Mouse (Mus musculus): ENCODE data around the gene Rnf185. TPM values are rescaled to one million over a fixed set of nuclear protein-coding genes. Genes with fewer than 3 reads are reported as not detected.

Gene Rnf185
- polyA plus RNA-seq (2016; fragmentation: Nextera tagmentation; extraction: Ambion mirVana) = 26.3 and 26.5 TPM in 2 replicates

DNA sequence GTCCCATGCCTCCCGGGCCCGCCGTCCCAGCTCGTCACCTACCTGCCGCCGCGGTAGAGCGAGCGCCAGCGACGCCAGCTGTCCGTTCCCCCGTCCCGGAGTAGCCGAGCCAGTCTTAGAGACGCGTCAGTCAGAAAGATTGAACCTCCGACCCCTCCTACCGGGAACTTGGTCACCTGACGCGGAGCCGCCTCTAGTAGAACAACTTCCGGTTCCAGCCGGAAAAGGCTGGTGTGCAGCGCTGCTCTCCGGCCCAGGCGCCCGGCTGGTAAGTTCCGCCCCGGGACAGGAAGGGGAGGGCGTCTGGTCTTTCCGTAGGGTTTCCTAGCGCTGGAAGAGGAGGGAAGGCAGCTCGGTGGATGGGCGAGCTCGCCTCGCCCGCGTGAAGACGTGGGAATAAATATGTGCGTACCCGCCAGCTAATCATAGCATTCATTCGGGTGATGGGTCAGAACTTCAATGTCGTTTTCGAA, at the start of gene Rnf185:
Gene Rnf185, minus strand, starts transcription at position 197 of the 473 bp plus-strand sequence.
- H3K4me2 ChIP-seq = peak within 1 kb of the TSS; percentile 97
- H3K4me3 ChIP-seq = peak within 1 kb of the TSS; percentile 78
- peak; percentile 97 for ATAC-seq (ENCODE audit: insufficient number of reproducible peaks, low FRiP score)
- no peaks in the 10 kb centered on the region for H3K9me3 ChIP-seq (replicated peaks)
- peaks cover 15% of the 10 kb centered on the region for H3K4me1 ChIP-seq (replicated peaks)
- H3K9ac ChIP-seq = peak within 1 kb of the TSS; percentile 79
- H3K27me3 ChIP-seq (replicated peaks) = no peaks in the 10 kb centered on the region
- under 1% methylated on average over 45 of the region's 45 CpGs for WGBS
- peak within 1 kb of the TSS; percentile 85 for H3K27ac ChIP-seq (ENCODE audit: poor library complexity, severe bottlenecking)
- peaks cover 23% of the 10 kb centered on the region for H3K36me3 ChIP-seq

DNA sequence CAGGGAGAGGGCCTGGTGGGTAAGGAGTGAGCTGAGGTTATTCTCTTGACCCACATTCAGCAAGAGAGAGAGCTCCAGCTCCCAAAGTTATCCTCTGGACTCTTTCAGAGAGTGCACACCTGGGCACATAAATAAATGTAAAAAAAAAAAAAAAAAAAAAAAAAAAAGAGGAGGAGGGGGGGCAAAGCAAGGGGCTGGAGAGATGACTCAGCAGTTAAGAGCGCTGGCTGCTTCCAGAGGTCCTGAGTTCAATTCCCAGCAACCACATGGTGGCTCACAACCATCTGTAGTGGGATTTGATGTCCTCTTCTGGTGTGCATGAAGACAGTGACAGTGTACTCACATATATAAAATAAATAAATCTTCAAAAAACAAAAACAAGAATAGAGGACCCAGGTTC, 45.1 kb upstream of the Rnf185 start:
- no peak overlapping the region for H3K4me2 ChIP-seq
- H3K27ac ChIP-seq (ENCODE audit: poor library complexity, severe bottlenecking) = no peak overlapping the region
- peaks cover 9% of the 10 kb centered on the region for H3K27me3 ChIP-seq (replicated peaks)
- ATAC-seq (ENCODE audit: insufficient number of reproducible peaks, low FRiP score) = no peak
- peaks cover 9% of the 10 kb centered on the region; the same call in 1 of the 2 replicates for H3K4me1 ChIP-seq (replicated peaks)
- no peaks in the 10 kb centered on the region for H3K9me3 ChIP-seq (replicated peaks)
- no peak overlapping the region for H3K4me3 ChIP-seq
- no peak overlapping the region for H3K9ac ChIP-seq
- WGBS = 95% methylated on average over 1 of the region's 1 CpGs
- H3K36me3 ChIP-seq = 0 out of 2 replicates have a peak, but pooled peaks cover 4% of the 10 kb centered on the region

DNA sequence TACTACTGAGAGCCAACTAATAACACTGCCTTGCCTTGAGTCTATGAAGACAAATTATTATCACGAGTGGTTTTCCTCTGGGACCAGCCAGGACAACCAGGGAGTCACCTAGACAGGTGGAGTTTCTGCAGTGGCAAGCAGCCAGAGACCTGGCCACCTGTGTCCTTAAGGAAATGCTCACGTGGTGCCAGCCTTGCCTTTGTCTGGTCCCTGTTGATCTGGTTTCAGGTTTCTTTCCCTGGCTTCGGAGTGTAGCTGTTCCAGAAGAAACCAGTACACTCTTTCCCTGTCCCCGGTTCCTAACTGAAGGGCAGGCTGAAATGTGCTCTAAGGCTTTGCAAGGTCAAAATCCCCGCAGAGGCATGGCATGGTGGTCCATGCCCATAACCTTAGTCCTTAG, 44.6 kb upstream of the Rnf185 start:
- WGBS = 56% methylated on average over 5 of the region's 5 CpGs
- peaks cover 11% of the 10 kb centered on the region; the same call in 1 of the 2 replicates for H3K4me1 ChIP-seq (replicated peaks)
- H3K9me3 ChIP-seq (replicated peaks) = no peaks in the 10 kb centered on the region
- ATAC-seq (ENCODE audit: insufficient number of reproducible peaks, low FRiP score) = no peak
- no peak overlapping the region for H3K9ac ChIP-seq
- H3K27me3 ChIP-seq (replicated peaks) = peaks cover 4% of the 10 kb centered on the region; the same call in 1 of the 2 replicates
- H3K4me3 ChIP-seq = no peak overlapping the region
- no peak overlapping the region for H3K4me2 ChIP-seq
- H3K27ac ChIP-seq (ENCODE audit: poor library complexity, severe bottlenecking) = no peak overlapping the region
- H3K36me3 ChIP-seq = 0 out of 2 replicates have a peak, but pooled peaks cover 3% of the 10 kb centered on the region

DNA sequence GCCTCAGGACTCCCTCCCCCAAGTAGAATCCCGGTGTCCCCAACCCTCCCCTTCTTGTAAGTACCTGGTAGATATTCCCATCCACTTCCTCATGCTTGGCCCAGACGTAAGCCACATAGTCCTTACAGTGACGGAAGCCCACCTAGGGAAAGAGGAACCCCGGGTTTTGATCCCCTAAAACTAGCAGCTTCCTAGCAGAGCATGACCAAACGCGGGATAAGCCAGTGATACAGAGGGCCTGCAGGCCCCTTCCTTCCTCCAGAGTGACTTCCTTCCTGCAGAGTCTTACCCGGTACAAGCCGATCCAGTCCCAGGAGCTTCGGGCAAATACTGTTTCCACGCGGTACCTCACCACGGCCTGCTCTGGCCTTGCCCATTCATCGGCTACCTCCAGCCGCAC, 43.3 kb upstream of the Rnf185 start:
- Histone ChIP-seq H3K9ac (no peak overlapping the region), H3K4me1 (replicated peaks) (peaks cover 11% of the 10 kb centered on the region; the same call in 1 of the 2 replicates), H3K27ac (ENCODE audit: poor library complexity, severe bottlenecking) (no peak overlapping the region), H3K27me3 (replicated peaks) (no peaks in the 10 kb centered on the region), H3K9me3 (replicated peaks) (no peaks in the 10 kb centered on the region), H3K4me2 (no peak overlapping the region), H3K36me3 (no peaks in the 10 kb centered on the region), H3K4me3 (no peak overlapping the region)
- WGBS = 72% methylated on average over 14 of the region's 14 CpGs
- ATAC-seq (ENCODE audit: insufficient number of reproducible peaks, low FRiP score) = no peak

DNA sequence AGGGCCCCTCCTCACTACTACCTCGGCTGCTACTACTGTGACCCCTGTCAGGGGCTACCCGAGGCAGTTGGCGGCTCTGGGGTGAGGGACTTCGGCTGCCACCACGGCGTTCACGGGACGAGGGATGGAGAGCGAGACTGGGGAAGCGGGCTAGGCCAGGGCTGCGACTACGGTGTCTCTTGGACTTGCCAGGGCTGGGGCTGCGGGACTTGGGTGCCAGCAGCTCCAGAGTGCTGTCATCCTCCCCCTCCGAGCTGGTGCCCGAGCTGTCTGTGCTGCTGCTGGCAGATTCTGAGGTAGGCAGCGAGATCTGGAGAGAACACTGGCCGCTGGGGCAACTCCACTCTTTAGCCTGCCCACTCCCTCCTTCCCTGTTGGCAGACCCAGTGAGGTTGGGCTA, 42.7 kb upstream of the Rnf185 start:
- Histone ChIP-seq H3K9ac (no peak overlapping the region), H3K4me1 (replicated peaks) (peaks cover 11% of the 10 kb centered on the region; the same call in 1 of the 2 replicates), H3K9me3 (replicated peaks) (no peaks in the 10 kb centered on the region), H3K4me3 (no peak overlapping the region), H3K36me3 (no peaks in the 10 kb centered on the region), H3K4me2 (no peak overlapping the region), H3K27me3 (replicated peaks) (no peaks in the 10 kb centered on the region), H3K27ac (ENCODE audit: poor library complexity, severe bottlenecking) (no peak overlapping the region)
- WGBS = 80% methylated on average over 17 of the region's 17 CpGs
- no peak for ATAC-seq (ENCODE audit: insufficient number of reproducible peaks, low FRiP score)

DNA sequence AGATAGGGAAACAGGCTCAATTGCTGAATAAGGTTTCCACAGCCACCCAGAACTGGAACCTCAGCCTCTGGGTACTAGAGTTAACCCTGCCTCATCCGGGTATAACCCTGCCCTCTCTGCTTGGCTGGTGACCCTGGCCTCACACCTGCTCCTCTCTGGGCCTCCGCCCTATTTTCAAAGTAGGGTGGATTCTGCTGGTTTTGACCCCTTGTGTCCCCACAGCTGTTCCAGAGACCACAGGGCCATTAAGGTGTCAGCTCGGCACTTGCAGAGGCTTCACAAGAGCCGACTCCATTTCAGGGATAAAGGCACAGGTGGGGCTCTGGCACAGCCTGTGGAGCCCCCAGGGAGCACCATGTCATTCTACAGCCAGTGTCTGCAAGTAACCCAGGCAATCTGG, 40.6 kb upstream of the Rnf185 start:
- H3K9ac ChIP-seq = no peak overlapping the region
- H3K4me3 ChIP-seq = no peak overlapping the region
- no peaks in the 10 kb centered on the region for H3K36me3 ChIP-seq
- WGBS = 63% methylated on average over 4 of the region's 4 CpGs
- no peak overlapping the region for H3K4me2 ChIP-seq
- H3K9me3 ChIP-seq (replicated peaks) = no peaks in the 10 kb centered on the region
- ATAC-seq (ENCODE audit: insufficient number of reproducible peaks, low FRiP score) = no peak
- no peaks in the 10 kb centered on the region for H3K27me3 ChIP-seq (replicated peaks)
- H3K27ac ChIP-seq (ENCODE audit: poor library complexity, severe bottlenecking) = no peak overlapping the region
- peaks cover 11% of the 10 kb centered on the region; the same call in 1 of the 2 replicates for H3K4me1 ChIP-seq (replicated peaks)

DNA sequence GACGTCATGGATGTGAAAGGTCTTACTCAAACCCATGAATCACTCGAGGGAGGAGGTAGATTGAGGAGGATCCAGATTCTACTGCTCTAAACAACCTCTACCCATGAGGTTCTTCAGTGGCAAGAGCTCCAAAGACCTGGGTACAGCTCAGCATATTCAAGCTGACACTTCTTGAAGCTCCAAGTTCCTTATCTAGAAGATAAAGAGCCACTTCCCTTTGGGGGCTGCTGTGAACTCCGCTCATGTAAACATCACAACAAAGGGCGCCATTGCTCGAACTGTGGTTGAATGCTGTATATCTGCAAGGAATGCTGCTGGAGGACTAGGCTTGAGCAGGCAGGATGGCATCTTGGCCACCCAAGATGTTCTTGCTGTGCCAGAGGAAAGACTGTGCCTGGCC, 36.9 kb upstream of the Rnf185 start:
- WGBS = 42% methylated on average over 5 of the region's 5 CpGs
- no peak for ATAC-seq (ENCODE audit: insufficient number of reproducible peaks, low FRiP score)
- H3K4me3 ChIP-seq = no peak overlapping the region
- H3K9me3 ChIP-seq (replicated peaks) = no peaks in the 10 kb centered on the region
- 0 out of 2 replicates have a peak, but pooled peaks cover 3% of the 10 kb centered on the region for H3K4me1 ChIP-seq (replicated peaks)
- no peaks in the 10 kb centered on the region for H3K27me3 ChIP-seq (replicated peaks)
- H3K4me2 ChIP-seq = no peak overlapping the region
- no peak overlapping the region for H3K27ac ChIP-seq (ENCODE audit: poor library complexity, severe bottlenecking)
- no peak overlapping the region for H3K9ac ChIP-seq
- no peaks in the 10 kb centered on the region for H3K36me3 ChIP-seq

DNA sequence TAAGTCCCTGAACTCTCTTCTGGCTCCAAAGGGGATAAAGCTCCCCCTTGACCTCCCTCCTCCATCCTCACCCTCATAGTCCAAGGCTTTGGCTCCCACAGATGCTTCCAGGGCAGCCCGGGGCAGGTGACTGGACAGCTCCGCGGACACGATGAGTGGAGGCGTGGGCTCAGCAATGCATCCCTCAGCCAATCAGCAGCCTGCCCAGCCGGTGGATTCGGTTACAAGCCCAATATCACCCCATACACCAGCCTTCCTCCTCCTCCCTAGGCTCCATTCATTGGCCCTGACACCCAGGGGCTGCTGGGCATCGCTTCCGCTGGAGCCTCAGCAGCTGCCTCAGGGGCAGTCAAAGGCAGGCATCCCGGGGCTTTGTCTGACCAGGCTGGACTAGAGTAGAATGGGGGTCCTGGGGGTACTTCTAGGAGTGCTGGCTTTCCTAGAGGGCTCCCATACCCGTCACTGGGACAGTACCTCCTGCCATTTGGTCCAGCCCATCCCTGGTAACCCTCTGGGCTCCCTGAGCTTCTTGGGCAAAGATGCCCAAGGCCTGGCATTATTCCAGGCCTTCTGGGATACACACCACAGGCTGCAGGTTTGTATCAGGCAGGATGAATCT, 35.9 kb upstream of the Rnf185 start, which contains the start of gene Pla2g3:
Gene Pla2g3, plus strand, starts transcription at position 333 of the 619 bp plus-strand sequence.
- H3K9ac ChIP-seq = no peak within 1 kb of the TSS
- H3K27me3 ChIP-seq (replicated peaks) = no peaks in the 10 kb centered on the region
- no peaks in the 10 kb centered on the region for H3K9me3 ChIP-seq (replicated peaks)
- 33% methylated on average over 11 of the region's 11 CpGs for WGBS
- H3K4me1 ChIP-seq (replicated peaks) = 0 out of 2 replicates have a peak, but pooled peaks cover 3% of the 10 kb centered on the region
- H3K4me3 ChIP-seq = no peak within 1 kb of the TSS
- H3K27ac ChIP-seq (ENCODE audit: poor library complexity, severe bottlenecking) = no peak within 1 kb of the TSS
- ATAC-seq (ENCODE audit: insufficient number of reproducible peaks, low FRiP score) = no peak
- H3K4me2 ChIP-seq = no peak within 1 kb of the TSS
- H3K36me3 ChIP-seq = no peaks in the 10 kb centered on the region

DNA sequence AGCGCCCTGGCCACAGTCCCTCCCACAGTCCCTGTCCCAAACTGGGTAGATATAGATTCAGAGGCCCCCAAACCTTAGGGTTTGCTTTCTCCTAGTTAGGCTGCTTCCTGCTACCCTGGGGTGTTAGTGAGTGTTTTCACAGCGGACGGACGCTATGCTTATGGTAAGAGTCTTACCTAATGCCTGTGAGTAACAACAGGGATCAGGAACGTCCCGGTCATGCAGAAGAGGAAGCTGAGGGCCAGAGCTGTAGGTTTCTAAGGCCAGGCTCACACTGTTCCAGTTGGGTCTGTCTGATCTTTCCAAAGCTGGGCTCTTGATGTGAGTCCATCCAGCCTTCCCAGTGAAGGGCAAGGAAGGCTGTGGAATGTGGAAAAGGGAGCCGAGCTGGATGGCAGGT, 34.2 kb upstream of the Rnf185 start:
- ATAC-seq (ENCODE audit: insufficient number of reproducible peaks, low FRiP score) = no peak
- H3K27me3 ChIP-seq (replicated peaks) = no peaks in the 10 kb centered on the region
- no peak overlapping the region for H3K4me2 ChIP-seq
- H3K9ac ChIP-seq = no peak overlapping the region
- WGBS = 68% methylated on average over 7 of the region's 7 CpGs
- H3K4me3 ChIP-seq = no peak overlapping the region
- no peaks in the 10 kb centered on the region for H3K4me1 ChIP-seq (replicated peaks)
- H3K27ac ChIP-seq (ENCODE audit: poor library complexity, severe bottlenecking) = no peak overlapping the region
- H3K36me3 ChIP-seq = no peaks in the 10 kb centered on the region
- no peaks in the 10 kb centered on the region for H3K9me3 ChIP-seq (replicated peaks)

DNA sequence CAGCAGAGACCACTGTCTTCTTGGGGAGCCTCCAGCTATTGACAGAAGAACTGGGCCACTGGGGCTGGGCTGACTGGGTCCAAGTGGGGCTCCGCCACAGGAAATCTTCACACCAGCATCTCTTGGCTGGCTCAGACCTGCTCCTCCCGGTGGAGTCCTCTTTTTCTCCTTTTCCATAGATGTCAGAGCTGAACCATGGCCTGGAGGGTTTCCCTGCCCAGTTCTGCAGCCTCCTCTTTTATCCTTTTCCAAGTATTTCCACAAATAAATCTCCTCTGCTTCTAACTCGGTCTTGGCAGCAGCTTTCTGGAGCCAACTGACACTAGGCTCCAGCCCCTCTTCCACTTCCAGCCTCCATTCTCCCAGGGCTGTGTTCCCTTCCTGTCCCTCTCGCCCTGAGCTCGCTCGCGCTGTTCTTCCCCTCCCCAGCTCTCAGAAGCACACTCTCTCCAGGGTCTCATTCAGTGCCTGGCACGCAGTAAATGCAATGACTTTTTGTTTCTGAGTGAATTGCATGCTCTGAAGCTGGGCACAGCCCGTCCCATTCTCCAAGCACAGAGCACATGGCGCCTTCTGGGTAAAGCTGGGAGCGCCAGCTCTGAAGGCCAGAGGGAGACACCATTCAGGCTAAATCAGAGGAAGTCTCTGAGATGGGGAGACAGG, 31.9 kb upstream of the Rnf185 start:
- H3K4me3 ChIP-seq = no peak overlapping the region
- H3K9me3 ChIP-seq (replicated peaks) = no peaks in the 10 kb centered on the region
- no peaks in the 10 kb centered on the region for H3K27me3 ChIP-seq (replicated peaks)
- H3K27ac ChIP-seq (ENCODE audit: poor library complexity, severe bottlenecking) = no peak overlapping the region
- no peak overlapping the region for H3K4me2 ChIP-seq
- H3K36me3 ChIP-seq = no peaks in the 10 kb centered on the region
- no peak for ATAC-seq (ENCODE audit: insufficient number of reproducible peaks, low FRiP score)
- 55% methylated on average over 11 of the region's 11 CpGs for WGBS
- no peaks in the 10 kb centered on the region for H3K4me1 ChIP-seq (replicated peaks)
- H3K9ac ChIP-seq = no peak overlapping the region

DNA sequence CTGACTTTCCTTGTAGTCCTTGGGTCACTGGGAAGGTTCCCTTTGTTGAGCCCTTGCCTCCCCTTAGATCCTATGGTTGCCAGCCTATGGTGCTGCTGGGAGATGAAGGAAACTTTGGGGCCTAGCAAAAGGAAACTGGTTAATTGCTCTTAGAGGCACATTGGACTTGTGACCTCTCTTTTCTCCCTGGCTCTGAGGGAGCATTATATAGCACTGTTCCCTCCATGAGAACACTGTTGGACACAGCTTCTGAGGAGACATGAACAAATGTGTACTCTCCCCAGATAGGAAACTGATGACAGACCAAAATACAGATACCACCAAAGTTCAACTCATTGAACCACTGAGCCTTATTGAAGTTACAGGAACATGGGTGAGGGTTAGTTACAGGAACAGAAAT, 23.3 kb upstream of the Rnf185 start:
- Histone ChIP-seq H3K9ac (no peak overlapping the region), H3K4me1 (replicated peaks) (no peaks in the 10 kb centered on the region; the same call in 1 of the 2 replicates), H3K9me3 (replicated peaks) (no peaks in the 10 kb centered on the region; the same call in 1 of the 2 replicates), H3K27me3 (replicated peaks) (0 out of 2 replicates have a peak, but pooled peaks cover 6% of the 10 kb centered on the region), H3K36me3 (no peaks in the 10 kb centered on the region), H3K4me2 (no peak overlapping the region), H3K4me3 (no peak overlapping the region), H3K27ac (ENCODE audit: poor library complexity, severe bottlenecking) (no peak overlapping the region)
- no peak for ATAC-seq (ENCODE audit: insufficient number of reproducible peaks, low FRiP score)
